Mouse (Mus musculus) adrenal gland, adult 18-20 months (tissue): ENCODE data around the gene Zfp280c. TPM values are rescaled to one million over a fixed set of nuclear protein-coding genes. Genes with fewer than 3 reads are reported as not detected.

Source experiments
- DNase-seq, 2 experiments: peaks; one replicate each; pipeline ENCODE4 v3.0.0; 2021 to 2022; ENCODE audit warnings: low spot score in 2 of 2
- microRNA-seq, 2 experiments: library from miRNA; unstranded; fragments of <30 nt; microRNA quantifications; one replicate each; pipeline ENCODE4 v1.2.0; 2021; ENCODE audit warnings: borderline number of aligned reads in 2 of 2
- total RNA-seq, 2 experiments: library from RNA; stranded (reverse); gene quantifications; 1 replicate in 1 of 2; 2 replicates in 1 of 2; pipeline ENCODE4 v1.2.3; 2021

Zfp280c gene
- total RNA-seq, 2 experiments from 2014 or later, result 7.9 to 10.3 TPM

GRCm38 (mm10) chrX:48493763-48494162 lies 100.5 kb downstream of the Zfp280c start:
- no peak for DNase-seq

Small RNA genes lying within 50 kb of the gene (microRNA-seq; reads per million reads assigned to microRNA genes)
- 0 reads per million in 2 experiments for gene Gm27828

Other genes starting within 250 kb of the Zfp280c start
- gene Elf4, start 131.4 kb downstream of the Zfp280c start, total RNA-seq, result 10 to 100 TPM in 1 of 2 experiments, 1 to 10 TPM in 1; 9.9 to 14.6 TPM
- 100 to 1,000 TPM; 142 to 233 TPM for gene Aifm1, start 80.9 kb downstream of the Zfp280c start, total RNA-seq
- 10 to 100 TPM in 1 of 2 experiments, 1 to 10 TPM in 1; 8.2 to 47.1 TPM for gene Rab33a, start 75.2 kb downstream of the Zfp280c start, total RNA-seq
- 10 to 100 TPM; 10.1 to 13.0 TPM for gene Slc25a14, start 28.9 kb upstream of the Zfp280c start, total RNA-seq
- not detected for gene Gpr119, start 80.0 kb upstream of the Zfp280c start, total RNA-seq
- gene Rbmx2, start 100.5 kb upstream of the Zfp280c start, total RNA-seq, result 1 to 10 TPM; 2.1 to 2.3 TPM